Mouse (Mus musculus) heart, embryonic 10.5 days (tissue): Measurements from ENCODE around the gene Prdm16. TPM values are rescaled to one million over a fixed set of nuclear protein-coding genes. Genes with fewer than 3 reads are reported as not detected.

Experiments
- DNase-seq: peaks from one replicate; pipeline ENCODE4 v3.0.0-alpha.2; 2017; ENCODE audit warnings: low spot score
- H3K27ac ChIP-seq: fragments of 300-500 bp; sonication (generic); 2 replicates; pipeline ENCODE4 v1.5.1; 2016; ENCODE audit warnings: mild to moderate bottlenecking
- H3K27me3 ChIP-seq: fragments of 300-500 bp; sonication (generic); 2 replicates; pipeline ENCODE4 v1.6.1; 2016; ENCODE audit warnings: mild to moderate bottlenecking; ENCODE audit not compliant: poor library complexity, insufficient read depth, severe bottlenecking
- H3K36me3 ChIP-seq: fragments of 300-500 bp; sonication (generic); 2 replicates; pipeline ENCODE4 v1.6.1; 2016; ENCODE audit warnings: mild to moderate bottlenecking, moderate library complexity
- H3K4me1 ChIP-seq: fragments of 300-500 bp; sonication (generic); 2 replicates; pipeline ENCODE4 v1.6.1; 2016; ENCODE audit warnings: mild to moderate bottlenecking
- H3K4me3 ChIP-seq: fragments of 300-500 bp; sonication (generic); 2 replicates; pipeline ENCODE4 v1.5.1; 2016; ENCODE audit warnings: mild to moderate bottlenecking, moderate library complexity
- H3K9me3 ChIP-seq: fragments of 300-500 bp; sonication (generic); 2 replicates; pipeline ENCODE4 v1.6.1; 2016; ENCODE audit warnings: mild to moderate bottlenecking, moderate library complexity
- WGBS: fragments of 180-500 bp; shearing (Covaris S2); methylation state at CpG from one replicate; pipeline ENCODE4 v1.1.7; 2016; 5-methylcytosine and 5-hydroxymethylcytosine counted together
- polyA plus RNA-seq: library from polyadenylated mRNA; unstranded; fragments of >200 nt; fragmentation: Nextera tagmentation; extraction: Ambion mirVana; gene quantifications from 2 replicates; pipeline ENCODE4 v1.2.1, GENCODE M21; 2016

Gene Prdm16
- 13.9 and 16.8 TPM in 2 replicates for polyA plus RNA-seq

- peaks cover 98% of the 10 kb centered on the region for H3K27me3 ChIP-seq
- H3K27ac ChIP-seq = peak within 1 kb of the TSS; percentile 93
- no peaks in the 10 kb centered on the region for H3K9me3 ChIP-seq
- H3K4me1 ChIP-seq = peaks cover 87% of the 10 kb centered on the region
- no peaks in the 10 kb centered on the region for H3K36me3 ChIP-seq
- under 1% methylated on average over 47 of the region's 47 CpGs for WGBS
- DNase-seq = no peak
- H3K4me3 ChIP-seq = peak within 1 kb of the TSS; percentile 84
These were observed at the start of gene Prdm16 for GRCm38 (mm10) chr4:154636721-154637311. Gene Prdm16, minus strand, starts transcription at chr4:154636873.

- H3K36me3 ChIP-seq = no peaks in the 10 kb centered on the region
- DNase-seq = no peak
- peaks cover 26% of the 10 kb centered on the region for H3K27me3 ChIP-seq
- H3K27ac ChIP-seq = no peak overlapping the region
- no peak overlapping the region for H3K4me3 ChIP-seq
- no peaks in the 10 kb centered on the region for H3K4me1 ChIP-seq
- H3K9me3 ChIP-seq = no peaks in the 10 kb centered on the region
- 77% methylated on average over 5 of the region's 5 CpGs for WGBS
These were observed 46.5 kb upstream of the Prdm16 start for GRCm38 (mm10) chr4:154683068-154683752.

- Histone ChIP-seq H3K27ac (no peak overlapping the region), H3K4me3 (no peak overlapping the region), H3K4me1 (no peaks in the 10 kb centered on the region), H3K9me3 (no peaks in the 10 kb centered on the region), H3K27me3 (peaks cover 30% of the 10 kb centered on the region), H3K36me3 (no peaks in the 10 kb centered on the region)
- DNase-seq = no peak
- 56% methylated on average over 14 of the region's 14 CpGs for WGBS
These were observed 45.6 kb upstream of the Prdm16 start for GRCm38 (mm10) chr4:154682311-154682710.

GRCm38 (mm10) chr4:154675441-154676000, 38.8 kb upstream of the Prdm16 start:
- WGBS = 70% methylated on average over 10 of the region's 10 CpGs
- peaks cover 78% of the 10 kb centered on the region for H3K27me3 ChIP-seq
- H3K27ac ChIP-seq = no peak overlapping the region
- no peaks in the 10 kb centered on the region for H3K36me3 ChIP-seq
- no peaks in the 10 kb centered on the region for H3K9me3 ChIP-seq
- DNase-seq = no peak
- no peak overlapping the region for H3K4me3 ChIP-seq
- H3K4me1 ChIP-seq = no peaks in the 10 kb centered on the region

GRCm38 (mm10) chr4:154674966-154675365, 38.3 kb upstream of the Prdm16 start:
- H3K4me1 ChIP-seq = no peaks in the 10 kb centered on the region
- no peak overlapping the region for H3K4me3 ChIP-seq
- H3K27ac ChIP-seq = no peak overlapping the region
- DNase-seq = no peak
- H3K9me3 ChIP-seq = no peaks in the 10 kb centered on the region
- no peaks in the 10 kb centered on the region for H3K36me3 ChIP-seq
- 48% methylated on average over 15 of the region's 15 CpGs for WGBS
- H3K27me3 ChIP-seq = peaks cover 78% of the 10 kb centered on the region

- H3K27me3 ChIP-seq = peaks cover 78% of the 10 kb centered on the region
- H3K4me3 ChIP-seq = no peak overlapping the region
- DNase-seq = no peak
- no peaks in the 10 kb centered on the region for H3K4me1 ChIP-seq
- H3K27ac ChIP-seq = no peak overlapping the region
- H3K9me3 ChIP-seq = no peaks in the 10 kb centered on the region
- 4% methylated on average over 12 of the region's 12 CpGs for WGBS
- H3K36me3 ChIP-seq = no peaks in the 10 kb centered on the region
These were observed 37.9 kb upstream of the Prdm16 start for GRCm38 (mm10) chr4:154674541-154674940.

GRCm38 (mm10) chr4:154673986-154674385, 37.3 kb upstream of the Prdm16 start:
- Histone ChIP-seq H3K4me3 (no peak overlapping the region), H3K27ac (no peak overlapping the region), H3K36me3 (no peaks in the 10 kb centered on the region), H3K27me3 (peaks cover 78% of the 10 kb centered on the region), H3K9me3 (no peaks in the 10 kb centered on the region), H3K4me1 (no peaks in the 10 kb centered on the region)
- 64% methylated on average over 4 of the region's 4 CpGs for WGBS
- no peak for DNase-seq

- Histone ChIP-seq H3K4me3 (no peak overlapping the region), H3K27ac (no peak overlapping the region), H3K9me3 (no peaks in the 10 kb centered on the region), H3K27me3 (peaks cover 61% of the 10 kb centered on the region), H3K36me3 (no peaks in the 10 kb centered on the region), H3K4me1 (no peaks in the 10 kb centered on the region)
- 34% methylated on average over 1 of the region's 1 CpGs for WGBS
- DNase-seq = no peak
These were observed 35.4 kb upstream of the Prdm16 start for GRCm38 (mm10) chr4:154672027-154672426.

GRCm38 (mm10) chr4:154671232-154671912, 34.7 kb upstream of the Prdm16 start:
- WGBS = 65% methylated on average over 8 of the region's 8 CpGs
- H3K4me3 ChIP-seq = no peak overlapping the region
- peaks cover 61% of the 10 kb centered on the region for H3K27me3 ChIP-seq
- H3K4me1 ChIP-seq = no peaks in the 10 kb centered on the region
- H3K27ac ChIP-seq = no peak overlapping the region
- H3K9me3 ChIP-seq = no peaks in the 10 kb centered on the region
- no peak for DNase-seq
- H3K36me3 ChIP-seq = no peaks in the 10 kb centered on the region

- WGBS = 72% methylated on average over 2 of the region's 2 CpGs
- Histone ChIP-seq H3K36me3 (no peaks in the 10 kb centered on the region), H3K9me3 (no peaks in the 10 kb centered on the region), H3K27me3 (peaks cover 61% of the 10 kb centered on the region), H3K27ac (no peak within 1 kb of the TSS), H3K4me3 (no peak within 1 kb of the TSS), H3K4me1 (peaks cover 4% of the 10 kb centered on the region; the same call in 1 of the 2 replicates)
- DNase-seq = no peak
These were observed 31.1 kb upstream of the Prdm16 start, which contains the start of gene Actrt2 for GRCm38 (mm10) chr4:154667767-154668166. Gene Actrt2, minus strand, starts transcription at chr4:154667867.

- no peak for DNase-seq
- H3K36me3 ChIP-seq = no peaks in the 10 kb centered on the region
- peaks cover 80% of the 10 kb centered on the region for H3K27me3 ChIP-seq
- no peak overlapping the region for H3K4me3 ChIP-seq
- H3K27ac ChIP-seq = no peak overlapping the region
- peaks cover 12% of the 10 kb centered on the region; the same call in 1 of the 2 replicates for H3K4me1 ChIP-seq
- no peaks in the 10 kb centered on the region for H3K9me3 ChIP-seq
- 55% methylated on average over 12 of the region's 12 CpGs for WGBS
These were observed 26.1 kb upstream of the Prdm16 start for GRCm38 (mm10) chr4:154662681-154663215.

- no peaks in the 10 kb centered on the region for H3K9me3 ChIP-seq
- H3K4me3 ChIP-seq = no peak overlapping the region
- peaks cover 74% of the 10 kb centered on the region for H3K27me3 ChIP-seq
- no peak overlapping the region for H3K27ac ChIP-seq
- H3K4me1 ChIP-seq = peaks cover 12% of the 10 kb centered on the region; the same call in 1 of the 2 replicates
- 45% methylated on average over 6 of the region's 6 CpGs for WGBS
- no peak for DNase-seq
- no peaks in the 10 kb centered on the region for H3K36me3 ChIP-seq
These were observed 24.6 kb upstream of the Prdm16 start for GRCm38 (mm10) chr4:154661256-154661655.
